Mouse (Mus musculus) adipocyte (in vitro differentiated cells): ENCODE data around the gene Tnk2.

Experiments used
- DNase-seq: peaks from one replicate; pipeline ENCODE4 v3.0.0-alpha.2; 2016; ENCODE audit warnings: low spot score

Tnk2 gene

GRCm38 (mm10) chr16:32713556-32713955 lies 69.9 kb downstream of the Tnk2 start:
- DNase-seq = no peak

- DNase-seq = no peak
Observed at GRCm38 (mm10) chr16:32715364-32715763, 71.7 kb downstream of the Tnk2 start.

GRCm38 (mm10) chr16:32723163-32723562 lies 79.5 kb downstream of the Tnk2 start:
- no peak for DNase-seq

GRCm38 (mm10) chr16:32723767-32724166 lies 80.1 kb downstream of the Tnk2 start:
- DNase-seq = no peak

GRCm38 (mm10) chr16:32724259-32724658 lies 80.6 kb downstream of the Tnk2 start:
- peak; percentile 53 for DNase-seq

GRCm38 (mm10) chr16:32726501-32726900 lies 82.8 kb downstream of the Tnk2 start:
- DNase-seq = no peak

GRCm38 (mm10) chr16:32728240-32728639 lies 84.6 kb downstream of the Tnk2 start:
- peak; percentile 10 for DNase-seq

- no peak for DNase-seq
Observed at GRCm38 (mm10) chr16:32728730-32729129, 85.1 kb downstream of the Tnk2 start.
